Mouse (Mus musculus): ENCODE results near the gene Atp8a1. TPM values are rescaled to one million over a fixed set of nuclear protein-coding genes. Genes with fewer than 3 reads are reported as not detected.

Atp8a1 gene
- total RNA-seq, 2 experiments from 2014 or later = 15.8 to 25.7 TPM

GRCm38 (mm10) chr5:67768708-67769107 is 78.5 kb downstream of the Atp8a1 start:
- DNase-seq = peak; percentile 48 to 76

GRCm38 (mm10) chr5:67764798-67765197 is 82.4 kb downstream of the Atp8a1 start:
- DNase-seq = no peak

GRCm38 (mm10) chr5:67758126-67758525 is 89.1 kb downstream of the Atp8a1 start:
- peak; percentile 60 to 64 for DNase-seq

- peak; percentile 32 to 54 for DNase-seq
Measured at GRCm38 (mm10) chr5:67756138-67756537, 91.1 kb downstream of the Atp8a1 start.

GRCm38 (mm10) chr5:67753057-67753456 is 94.2 kb downstream of the Atp8a1 start:
- no peak for DNase-seq

- no peak for DNase-seq
Measured at GRCm38 (mm10) chr5:67752629-67753028, 94.6 kb downstream of the Atp8a1 start.

GRCm38 (mm10) chr5:67752007-67752406 is 95.2 kb downstream of the Atp8a1 start:
- peak; percentile 16 to 23 for DNase-seq

- no peak for DNase-seq
Measured at GRCm38 (mm10) chr5:67739261-67739660, 108.0 kb downstream of the Atp8a1 start.

- no peak for DNase-seq
Measured at GRCm38 (mm10) chr5:67738133-67738532, 109.1 kb downstream of the Atp8a1 start.

GRCm38 (mm10) chr5:67735771-67736170 is 111.5 kb downstream of the Atp8a1 start:
- DNase-seq = no peak

- no peak for DNase-seq
Measured at GRCm38 (mm10) chr5:67733551-67734258, 113.5 kb downstream of the Atp8a1 start.

- no peak for DNase-seq
Measured at GRCm38 (mm10) chr5:67733150-67733549, 114.1 kb downstream of the Atp8a1 start.

GRCm38 (mm10) chr5:67727755-67728154 is 119.5 kb downstream of the Atp8a1 start:
- DNase-seq = no peak

GRCm38 (mm10) chr5:67726810-67727209 is 120.4 kb downstream of the Atp8a1 start:
- DNase-seq = no peak

GRCm38 (mm10) chr5:67701641-67702040 is 145.6 kb downstream of the Atp8a1 start:
- DNase-seq = no peak

- no peak for DNase-seq
Measured at GRCm38 (mm10) chr5:67699418-67699817, 147.8 kb downstream of the Atp8a1 start.

GRCm38 (mm10) chr5:67698176-67698575 is 149.1 kb downstream of the Atp8a1 start:
- DNase-seq = no peak

GRCm38 (mm10) chr5:67696741-67697596 is 150.3 kb downstream of the Atp8a1 start:
- no peak for DNase-seq

GRCm38 (mm10) chr5:67695055-67695710 is 152.1 kb downstream of the Atp8a1 start:
- DNase-seq = no peak

GRCm38 (mm10) chr5:67690336-67690735 is 156.9 kb downstream of the Atp8a1 start:
- DNase-seq = no peak

GRCm38 (mm10) chr5:67688001-67688400 is 159.2 kb downstream of the Atp8a1 start:
- DNase-seq = no peak

- DNase-seq = no peak
Measured at GRCm38 (mm10) chr5:67685906-67686305, 161.3 kb downstream of the Atp8a1 start.

- DNase-seq = no peak
Measured at GRCm38 (mm10) chr5:67685461-67685860, 161.8 kb downstream of the Atp8a1 start.

Measured in adrenal gland, postnatal 36 days (tissue).